Mouse (Mus musculus): ENCODE data around the gene Khdc3.

Khdc3 gene

DNA sequence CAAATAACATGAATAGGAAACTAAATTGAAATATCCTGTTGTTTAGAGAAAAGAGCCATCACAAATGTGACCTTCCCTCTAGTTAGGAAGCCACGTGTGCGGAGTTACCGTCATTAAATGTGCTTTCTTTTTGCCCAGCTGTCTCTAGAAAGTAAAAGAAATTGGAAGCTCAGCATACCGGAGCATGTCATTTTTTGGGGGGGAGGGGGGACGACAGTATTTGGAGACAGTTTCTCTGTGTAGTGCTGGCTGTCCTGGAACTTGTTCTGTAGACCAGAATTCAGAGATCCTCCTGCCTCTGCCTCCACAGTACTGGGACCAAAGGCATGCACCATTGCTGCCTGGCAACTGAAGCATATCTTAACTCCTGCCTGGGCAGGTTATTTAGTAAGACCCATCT lies at the start of gene Khdc3:
Gene Khdc3 (plus strand): TSS at position 301 of the 400 bp plus-strand sequence.
- no peak for DNase-seq

DNA sequence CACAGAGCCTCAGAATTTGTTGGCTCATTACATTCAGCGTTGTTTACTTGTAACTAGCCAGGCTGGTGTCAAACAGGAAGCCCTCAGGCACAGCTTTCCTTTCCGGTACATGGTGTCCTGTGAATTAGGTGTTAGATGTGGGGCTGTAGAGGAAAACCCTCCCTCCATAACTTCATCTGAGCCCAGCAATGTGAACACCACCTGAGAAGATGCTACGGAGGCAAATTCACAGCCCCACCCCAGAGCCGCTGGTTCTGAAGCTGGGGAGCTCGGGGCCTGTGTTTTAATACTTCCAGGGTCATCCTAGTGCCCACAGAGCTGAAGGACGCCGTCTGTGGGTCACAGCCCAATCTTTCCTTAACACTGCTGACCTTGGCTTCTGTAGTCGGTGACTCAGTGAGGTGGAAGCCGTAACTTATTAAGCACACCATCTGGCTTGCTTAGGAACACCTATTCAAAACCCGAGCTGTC lies 46.2 kb upstream of the Khdc3 start:
- DNase-seq: no peak

DNA sequence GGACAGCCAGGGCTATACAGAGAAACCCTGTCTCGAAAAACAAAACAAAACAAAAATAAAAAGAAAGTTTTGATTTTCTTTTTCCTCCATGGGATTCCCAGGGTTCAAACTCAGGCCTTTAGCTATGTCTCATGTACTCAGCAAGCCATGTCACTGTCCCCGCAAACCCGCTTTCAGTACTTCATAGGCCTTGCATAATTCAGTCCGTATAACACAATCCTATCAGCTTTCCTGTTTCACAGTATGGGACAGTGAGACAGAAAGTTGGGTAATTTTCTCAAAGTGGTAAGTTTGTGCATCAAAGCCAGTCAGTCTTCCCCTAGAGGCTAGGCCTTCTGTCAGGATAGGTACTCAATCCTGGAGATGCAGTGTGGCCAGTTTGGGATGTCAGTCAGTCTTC lies 42.4 kb upstream of the Khdc3 start:
- no peak for DNase-seq

DNA sequence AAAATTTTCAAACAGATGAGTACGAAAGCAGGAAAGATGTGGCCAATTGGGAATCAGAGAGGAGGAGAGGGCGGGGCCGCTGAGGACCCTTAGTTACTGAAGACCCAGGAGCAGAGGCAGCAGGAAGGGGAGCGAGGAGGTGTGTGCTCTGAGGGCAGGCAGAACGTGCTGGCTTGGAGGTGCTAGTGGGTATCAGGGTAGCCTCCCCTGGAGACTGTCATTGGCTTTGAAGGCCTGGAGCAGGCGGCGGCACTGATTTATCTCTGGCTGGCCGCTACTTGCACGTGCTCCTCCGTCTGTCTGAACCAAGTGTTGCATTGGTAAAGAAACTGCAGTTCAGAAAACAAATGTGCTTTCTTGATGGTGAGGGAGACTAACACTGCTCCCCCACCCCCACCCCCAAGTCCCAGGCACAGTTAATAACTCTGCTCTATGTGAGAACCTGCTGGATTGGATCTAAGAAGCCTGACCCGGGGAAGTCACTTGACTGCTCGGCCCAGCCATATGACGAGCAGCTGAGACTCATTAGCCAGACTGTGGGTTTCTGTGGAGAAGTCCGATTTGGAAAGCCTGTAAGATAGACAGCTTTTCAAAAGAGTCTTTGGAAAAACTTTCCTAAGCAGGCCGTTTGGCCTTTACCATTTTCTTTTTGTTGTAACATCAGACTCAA lies 37.9 kb upstream of the Khdc3 start:
- DNase-seq: no peak

DNA sequence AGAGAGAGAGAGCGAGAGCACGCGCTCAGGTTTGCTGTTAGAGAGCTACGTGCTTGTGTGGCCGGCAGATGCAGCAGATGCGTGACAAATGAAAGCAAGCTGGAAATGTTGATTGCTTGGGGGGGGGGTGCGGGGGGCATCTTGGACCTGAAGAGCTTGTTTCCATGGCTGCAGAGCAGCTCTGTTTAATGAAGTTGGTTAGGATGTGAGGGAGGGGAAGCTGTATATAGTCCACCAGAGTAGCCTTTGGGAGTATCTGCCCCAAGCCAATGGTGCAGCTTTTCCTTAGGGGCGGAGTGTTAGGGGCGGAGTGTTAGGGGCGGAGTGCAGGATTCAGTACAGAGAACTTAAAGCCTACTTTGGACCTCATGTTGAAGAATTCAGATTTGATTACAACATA lies 34.5 kb upstream of the Khdc3 start:
- no peak for DNase-seq

DNA sequence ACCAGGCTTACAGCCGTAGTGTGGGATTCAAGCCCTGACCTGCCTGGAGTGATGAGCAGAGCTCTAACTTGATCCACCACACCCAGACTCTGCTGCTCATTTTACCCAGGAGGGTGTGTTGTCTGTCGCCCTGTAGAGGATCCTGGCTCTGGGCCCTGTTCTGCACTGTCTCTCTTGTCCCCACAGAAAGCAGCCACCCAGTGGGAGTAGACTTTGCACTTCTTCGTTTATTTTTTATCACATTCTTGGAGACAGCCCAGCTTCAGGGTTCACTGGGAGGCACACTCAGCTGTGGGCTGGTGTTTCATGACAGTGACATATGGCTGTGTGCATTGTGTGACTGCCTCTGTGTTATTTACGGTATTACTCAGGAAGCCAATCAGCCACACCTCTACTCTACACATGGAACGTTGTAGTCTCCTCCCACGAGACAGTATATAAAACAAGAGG lies 33.4 kb upstream of the Khdc3 start:
- DNase-seq: peak in 1 of 2 experiments; percentile 23

DNA sequence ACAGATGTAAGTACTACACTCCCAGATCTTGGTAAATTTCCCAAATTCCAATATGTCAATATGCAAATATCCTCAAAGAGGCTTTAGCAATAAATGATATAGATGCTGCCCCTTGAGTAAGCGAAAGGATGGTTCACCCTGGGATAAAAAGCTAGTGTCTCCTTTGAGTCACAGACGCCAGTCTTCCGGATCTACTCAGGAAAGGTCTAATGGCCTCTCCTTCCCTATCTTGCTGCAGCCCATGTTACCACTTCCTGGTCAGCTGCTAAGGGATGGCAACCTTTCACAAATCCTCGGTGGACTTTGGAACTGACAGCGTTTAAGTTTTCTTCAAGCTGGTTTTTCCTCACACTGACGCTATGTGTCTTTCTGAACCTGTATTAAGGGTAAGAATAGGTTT lies 32.9 kb upstream of the Khdc3 start:
- no peak for DNase-seq

DNA sequence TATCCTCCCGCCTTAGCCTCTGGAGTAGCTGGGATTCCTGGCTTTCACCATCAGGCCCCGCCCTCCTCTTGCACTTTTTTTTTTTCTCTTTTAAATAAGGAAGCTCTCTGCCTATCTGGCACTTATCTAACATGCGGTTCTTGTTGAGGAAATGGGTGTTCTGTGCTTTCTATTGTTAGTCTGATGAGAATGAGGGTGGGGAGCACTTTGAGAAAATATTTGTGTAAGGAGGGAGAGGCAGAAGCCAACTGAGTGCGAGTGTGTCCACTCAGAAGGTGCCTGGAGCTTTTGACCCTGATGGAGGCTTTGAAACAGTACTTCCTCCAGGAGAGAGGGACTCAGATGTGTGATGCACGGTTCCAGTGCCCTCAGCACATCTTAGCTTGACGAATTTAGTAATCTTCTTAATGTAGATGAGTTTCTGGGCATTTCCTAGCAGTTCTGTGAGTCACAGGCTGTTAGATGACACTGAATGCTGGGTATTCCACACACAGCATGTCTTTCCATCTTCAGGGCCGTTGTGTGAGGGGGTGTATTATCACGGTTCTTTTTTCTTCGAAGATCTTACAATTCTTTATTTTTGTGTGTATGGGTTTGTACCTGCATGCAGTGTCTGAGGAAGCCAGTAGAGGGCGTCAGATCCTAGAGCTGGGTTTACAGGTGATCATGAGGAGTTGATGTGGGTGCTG lies 30.5 kb upstream of the Khdc3 start:
- no peak for DNase-seq

DNA sequence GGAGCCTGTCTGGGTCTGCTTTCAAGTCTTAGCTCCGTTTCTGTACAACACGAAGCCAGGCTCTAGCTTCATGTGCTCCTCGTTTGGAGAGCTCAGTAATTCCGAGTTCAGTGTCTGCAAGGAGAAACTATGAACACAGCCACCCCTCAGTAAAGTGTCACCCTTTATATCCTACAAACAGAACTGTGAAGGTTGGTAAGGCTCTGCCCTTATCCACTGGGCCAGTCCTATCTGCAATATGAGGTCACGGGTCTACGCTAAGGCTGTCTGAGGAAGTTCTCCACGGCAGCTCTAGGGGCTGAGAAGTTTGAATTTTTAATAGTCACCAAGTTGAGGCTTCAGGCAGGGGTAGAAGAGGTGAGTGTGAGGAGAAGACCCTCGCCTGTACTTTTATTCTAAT lies 29.2 kb upstream of the Khdc3 start:
- DNase-seq: no peak

DNA sequence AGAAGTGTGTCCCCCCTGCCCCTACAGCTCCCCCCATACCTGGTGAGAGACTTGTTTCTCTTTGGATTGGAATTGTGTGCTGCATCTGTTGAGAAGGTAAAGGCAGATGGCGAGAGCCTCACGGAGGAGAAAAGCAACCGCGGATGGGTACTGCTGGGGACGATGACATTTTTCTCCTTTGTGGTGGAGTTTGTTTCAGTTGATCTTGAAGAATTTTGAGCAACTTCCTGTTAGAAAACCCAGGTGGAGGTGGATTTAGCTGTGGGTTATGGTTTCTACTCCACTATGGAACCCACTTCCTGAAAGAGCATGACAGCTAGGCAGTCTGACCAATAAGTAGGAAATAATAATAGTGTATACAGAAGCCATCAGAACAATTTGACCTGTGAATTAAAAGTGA lies 28.5 kb upstream of the Khdc3 start:
- DNase-seq: no peak

DNA sequence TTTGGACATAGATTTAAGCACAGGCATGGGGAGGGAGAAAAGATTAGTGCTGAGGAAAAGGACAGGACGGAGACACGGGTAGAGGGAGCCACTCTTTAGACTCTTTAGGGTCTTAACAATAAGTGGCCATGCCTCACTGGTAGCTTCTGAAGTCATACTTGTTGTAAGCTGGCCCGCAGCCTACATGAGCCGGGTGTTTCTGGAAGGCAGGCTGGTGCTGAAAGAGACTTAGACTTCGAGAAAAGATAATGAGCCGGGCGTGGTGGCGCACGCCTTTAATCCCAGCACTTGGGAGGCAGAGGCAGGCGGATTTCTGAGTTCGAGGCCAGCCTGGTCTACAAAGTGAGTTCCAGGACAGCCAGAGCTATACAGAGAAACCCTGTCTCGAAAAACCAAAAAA lies 22.3 kb upstream of the Khdc3 start:
- DNase-seq: peak in 1 of 2 experiments; percentile 3

DNA sequence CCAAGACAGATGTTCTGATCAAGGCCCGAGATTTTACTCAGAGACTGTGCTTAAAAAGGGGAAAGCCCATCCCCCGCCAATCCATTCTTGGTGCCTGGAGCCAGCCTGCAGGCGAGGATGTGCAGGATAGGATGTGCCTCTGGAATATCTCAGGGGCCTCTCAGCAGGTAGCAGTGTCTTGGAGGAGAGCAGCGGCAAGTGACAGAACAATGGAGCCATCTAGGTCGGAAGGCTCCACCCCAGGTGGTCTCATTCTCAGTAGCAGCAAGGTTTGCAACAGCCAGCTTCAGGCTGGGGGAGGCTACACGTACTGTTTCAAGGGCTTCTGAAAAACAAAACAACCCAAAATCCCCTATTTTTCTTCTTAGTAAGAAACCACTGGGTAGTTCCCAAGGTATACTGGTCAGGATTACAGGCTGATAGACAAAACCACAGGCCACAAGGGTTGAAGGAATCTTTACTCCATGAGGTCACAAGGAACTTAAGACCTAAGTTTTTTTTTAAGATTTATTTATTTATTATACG lies 21.8 kb upstream of the Khdc3 start:
- DNase-seq: peak in 1 of 2 experiments; percentile 21

DNA sequence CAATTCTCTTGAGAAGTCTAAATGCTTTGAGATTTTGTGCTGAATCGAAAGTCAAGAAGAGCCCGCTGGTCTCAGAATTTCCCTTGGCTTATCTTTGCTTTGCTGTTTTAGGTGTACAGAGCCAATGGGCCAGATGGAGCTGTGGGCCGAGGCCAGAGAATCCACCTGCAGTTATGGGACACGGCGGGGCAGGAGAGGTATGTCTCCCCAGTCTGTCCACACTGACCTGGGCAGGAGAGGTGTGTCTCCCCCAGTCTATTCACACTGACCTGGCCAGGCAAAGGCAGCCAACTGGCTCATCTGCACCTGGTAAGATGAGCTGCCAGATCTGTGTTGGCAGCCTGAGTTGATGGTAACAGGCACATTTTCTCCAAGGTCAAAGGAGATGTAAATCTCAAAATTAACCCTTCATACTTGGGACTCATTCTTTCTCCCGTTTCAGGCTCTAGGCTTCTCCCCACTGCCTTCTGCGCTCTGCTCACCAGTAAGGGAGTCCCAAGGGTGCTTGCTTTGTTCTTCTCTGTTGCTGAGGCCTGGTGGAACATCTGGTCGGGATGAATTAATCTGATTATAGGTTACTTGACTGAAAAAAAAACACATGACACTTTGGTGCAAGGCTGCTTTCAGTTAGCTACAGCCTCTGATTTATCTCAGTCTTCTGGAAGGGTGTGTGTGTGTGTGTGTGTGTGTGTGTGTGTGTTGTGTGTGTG lies 19.2 kb upstream of the Khdc3 start:
- DNase-seq: peak; percentile 85 to 89

DNA sequence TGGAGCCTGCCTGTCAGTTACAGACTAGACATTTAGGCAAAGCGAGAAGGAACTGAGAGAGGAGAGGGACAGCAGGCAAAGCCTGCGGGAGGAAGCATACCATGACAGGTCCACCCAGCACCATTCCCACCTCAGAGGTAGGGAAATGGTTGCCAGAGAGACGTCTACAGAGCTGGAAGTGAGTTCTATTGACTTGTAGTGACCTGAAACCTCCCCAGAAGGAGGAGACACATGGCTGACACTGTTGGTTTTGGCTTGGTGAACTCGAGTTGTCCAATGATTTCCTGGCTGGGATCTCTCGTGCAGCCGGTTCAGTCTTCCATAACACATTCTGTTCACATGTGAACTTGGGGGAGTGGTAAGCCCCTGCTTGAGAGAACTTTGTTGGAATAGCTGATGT lies 17.7 kb upstream of the Khdc3 start:
- peak; percentile 55 to 70 for DNase-seq

DNA sequence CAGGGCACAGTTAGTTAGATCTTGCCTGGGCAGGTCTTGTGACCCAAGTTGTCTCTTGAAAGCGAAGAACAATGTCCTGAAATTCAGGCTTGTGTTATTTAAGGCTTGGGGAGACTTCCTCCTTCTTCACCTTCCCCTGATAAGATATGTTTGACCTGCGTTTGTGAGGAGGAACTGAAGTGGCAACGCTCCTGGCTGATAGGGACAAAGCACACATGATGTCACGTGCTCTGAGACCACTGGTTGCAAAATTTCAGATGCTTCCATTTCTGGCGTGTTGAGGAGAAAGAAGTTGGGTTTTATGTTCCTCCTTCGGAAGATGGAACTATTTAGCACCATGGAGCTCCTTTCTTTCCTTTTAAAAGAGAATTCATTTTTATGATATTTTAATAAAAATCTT lies 15.8 kb upstream of the Khdc3 start:
- DNase-seq: no peak

DNA sequence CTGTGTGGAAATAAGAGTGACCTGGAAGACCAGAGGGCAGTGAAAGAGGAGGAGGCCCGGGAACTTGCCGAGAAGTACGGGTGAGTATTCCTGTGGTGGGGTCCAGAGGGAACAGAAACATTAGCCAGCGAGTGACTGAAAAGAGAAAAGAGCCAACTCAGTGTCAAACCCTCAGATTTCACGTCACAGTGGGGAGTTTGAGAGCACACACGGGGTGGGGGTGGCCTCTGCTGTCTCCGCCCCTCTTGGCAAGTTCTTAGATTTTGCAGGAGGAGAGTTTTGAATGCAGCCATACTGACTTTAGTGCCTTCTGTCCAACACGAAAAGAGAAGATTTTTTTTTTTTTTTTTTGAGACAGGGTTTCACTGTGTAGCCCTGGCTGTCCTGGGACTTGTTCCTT lies 14.5 kb upstream of the Khdc3 start:
- DNase-seq: peak in 1 of 2 experiments; percentile 28

DNA sequence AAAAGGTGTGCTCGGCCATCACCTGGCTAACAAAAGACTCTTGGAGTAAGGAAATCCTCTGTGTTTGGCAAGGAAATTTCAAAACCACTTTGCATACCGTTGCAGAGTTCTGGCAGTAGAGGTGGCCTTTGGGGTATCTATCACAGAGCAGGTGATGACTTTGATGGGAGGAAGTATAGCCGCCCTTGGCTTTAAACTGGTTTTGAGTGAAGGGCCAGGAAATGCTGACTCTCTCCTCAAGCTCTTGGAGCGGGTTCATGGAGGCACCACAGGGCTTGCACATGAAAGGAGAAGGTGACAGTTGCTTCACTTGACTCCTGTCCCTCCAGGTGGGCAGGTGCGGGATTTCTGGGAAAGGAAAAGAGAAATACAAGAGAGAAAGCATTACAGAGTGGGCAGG lies 14.1 kb upstream of the Khdc3 start:
- no peak for DNase-seq

DNA sequence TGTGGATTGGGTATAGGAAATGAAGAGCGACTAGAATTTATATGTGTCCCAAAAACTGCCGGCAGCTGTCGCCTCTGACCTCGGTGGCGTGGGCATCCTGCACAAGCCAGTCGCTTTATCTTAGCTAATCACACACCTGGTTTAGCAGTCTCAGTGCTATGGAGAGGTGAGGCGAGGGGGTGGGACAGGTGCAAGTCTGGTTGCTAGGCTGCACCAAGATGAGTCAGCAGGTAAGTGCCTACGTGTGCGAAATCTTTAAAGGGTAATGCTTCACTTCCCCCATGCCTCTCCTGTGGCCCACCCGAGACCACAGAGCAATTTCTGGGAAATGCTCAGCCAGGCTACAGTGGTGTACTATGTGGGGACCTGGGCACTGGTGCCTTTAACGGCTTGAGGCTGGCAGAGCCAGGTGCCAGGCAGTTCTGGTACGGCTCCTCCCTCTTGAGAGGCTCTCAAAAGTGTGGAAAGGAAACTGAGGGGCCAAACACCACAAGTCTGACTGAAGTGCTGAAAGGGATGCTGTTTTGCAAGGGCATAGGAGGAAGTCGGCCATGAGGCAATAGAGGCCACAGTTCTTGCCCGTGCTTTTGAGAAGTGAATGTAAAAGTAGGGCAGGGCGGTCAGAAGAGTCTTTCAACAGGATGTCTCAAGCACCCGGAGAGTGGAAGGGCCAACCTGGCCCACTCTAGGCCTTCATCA lies 12.3 kb upstream of the Khdc3 start:
- no peak for DNase-seq

DNA sequence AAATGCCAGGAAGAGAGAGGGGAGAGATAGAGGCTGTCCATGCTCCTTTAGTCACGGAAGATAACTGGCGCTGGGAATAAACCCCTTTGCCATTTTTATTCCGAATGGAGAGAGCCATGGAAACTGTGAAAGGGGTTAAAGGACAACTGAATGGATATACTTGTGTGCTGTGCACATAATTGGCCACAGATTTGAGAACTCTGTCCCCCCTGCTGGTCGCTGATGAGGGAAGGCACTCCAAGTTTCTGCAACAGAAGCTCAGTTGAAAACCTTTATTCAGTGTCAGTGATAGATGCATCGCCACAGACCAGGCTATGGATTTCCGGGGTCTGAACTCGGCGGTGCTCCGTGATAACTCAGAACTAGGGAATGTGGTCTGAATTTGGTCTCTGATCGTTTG lies 11.5 kb upstream of the Khdc3 start:
- DNase-seq: peak in 1 of 2 experiments; percentile 17

DNA sequence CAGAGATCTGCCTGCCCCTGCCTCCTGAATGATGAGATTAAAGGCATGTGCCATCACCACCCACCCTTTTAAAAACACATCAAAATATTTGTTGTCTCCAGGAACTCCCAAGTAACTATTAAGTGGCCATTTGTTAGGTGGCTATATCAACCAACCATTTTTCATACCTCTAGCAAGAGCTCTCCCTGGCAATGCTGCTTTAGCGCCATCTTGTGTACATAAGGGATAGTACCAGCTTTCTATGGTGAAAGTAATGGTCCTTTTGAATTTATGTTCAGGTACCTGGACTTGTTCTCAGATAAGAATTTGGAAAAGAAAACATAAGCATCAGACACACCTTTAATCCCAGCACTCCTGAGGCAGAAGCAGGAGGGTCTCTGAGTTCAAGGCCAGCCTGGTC lies 9.9 kb upstream of the Khdc3 start:
- peak; percentile 64 to 75 for DNase-seq

DNA sequence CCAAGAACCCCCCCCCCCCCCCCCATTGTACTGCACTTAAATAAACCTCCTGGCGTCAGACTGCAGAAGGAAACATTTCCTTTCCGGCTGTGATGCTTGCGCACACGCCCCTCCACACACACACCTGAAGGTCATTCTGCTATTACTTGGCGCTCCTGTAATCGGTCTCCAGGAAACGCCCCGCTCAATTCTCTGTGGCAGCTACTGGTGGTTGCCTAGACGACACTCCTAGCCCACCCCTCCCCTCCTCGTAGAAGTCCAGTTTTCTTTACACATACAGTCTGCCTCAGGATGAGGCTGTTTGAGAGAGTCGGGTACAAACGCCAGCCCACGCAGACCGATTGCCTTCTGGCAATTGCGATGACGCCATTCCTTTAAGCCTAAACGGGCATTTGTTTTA lies 7.1 kb upstream of the Khdc3 start:
- peak in 1 of 2 experiments; percentile 26 for DNase-seq

DNA sequence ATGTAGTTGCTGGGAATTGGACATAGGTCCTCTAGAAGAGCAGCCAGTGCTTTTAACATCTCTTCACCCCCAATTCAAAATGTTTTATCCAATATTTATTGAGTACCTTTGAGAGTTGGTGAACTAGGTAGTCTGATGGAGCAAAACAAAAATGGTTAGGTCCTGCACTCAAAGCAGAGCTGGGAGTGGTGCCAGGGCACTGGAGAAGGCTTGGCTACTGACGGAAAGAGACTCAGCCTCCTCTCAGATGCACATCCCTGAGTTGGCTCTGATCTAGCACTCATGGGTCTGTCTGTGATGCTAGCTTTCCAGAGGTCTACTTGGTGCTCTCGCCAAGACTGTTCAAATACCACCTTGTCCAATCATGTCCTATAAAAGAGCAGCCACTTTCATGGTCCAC lies 3.7 kb upstream of the Khdc3 start:
- DNase-seq: peak in 1 of 2 experiments; percentile 42

DNA sequence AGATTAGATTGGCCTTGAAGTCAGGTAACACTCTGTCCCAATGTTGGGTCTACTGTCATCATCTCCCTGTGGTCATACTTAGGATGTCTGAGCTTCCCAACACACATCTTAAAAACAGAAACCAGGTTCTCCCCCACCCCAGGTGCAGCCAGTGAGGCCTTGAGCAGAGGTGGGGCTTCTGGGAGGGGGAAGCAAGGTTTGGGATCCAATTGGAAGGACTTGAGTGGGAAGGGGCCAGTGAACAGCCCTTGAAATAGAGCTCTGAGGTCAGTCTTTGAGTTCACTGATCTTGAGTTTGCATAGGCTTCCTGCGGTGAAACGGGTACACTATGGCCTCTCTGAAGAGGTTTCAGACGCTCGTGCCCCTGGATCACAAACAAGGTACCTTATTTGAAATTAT lies 545 bp downstream of the Khdc3 start, which contains the start of gene Gm20509:
Gene Gm20509 (plus strand): TSS at position 290 of the 400 bp plus-strand sequence.
- DNase-seq: no peak
